10 mouse cellular contexts compared by ENCODE assay signal in genomic region chr2:66146473-66146872, GRCm38 (mm10). TPM values are rescaled to one million over a fixed set of nuclear protein-coding genes. Genes with fewer than 3 reads are reported as not detected.
DNase-seq lines count a peak whose midpoint lies in the region; ATAC-seq lines count a peak whose summit lies in the region.
"Had no signal": no experiment of that assay in that cellular context is flagged by ENCODE, and none has a peak within 500 bp of the region (broad histone marks: within the 10 kb centered on the region; RNA-seq: fewer than 3 reads in every experiment).

No protein-coding gene starts in this region.

- H3K9me3 ChIP-seq in midbrain, embryonic 14.5 days (ENCODE audit: control insufficient read depth, low read length), result no peaks in the 10 kb centered on the region
- H3K9me3 ChIP-seq in midbrain, embryonic 16.5 days (replicated peaks; ENCODE audit: control insufficient read depth, low read length, poor library complexity, severe bottlenecking), result no peaks in the 10 kb centered on the region
- H3K9me3 ChIP-seq in kidney, embryonic 15.5 days (replicated peaks), result no peaks in the 10 kb centered on the region
- H3K9me3 ChIP-seq: liver, embryonic 15.5 days had no signal

- H3K4me2 ChIP-seq in midbrain, embryonic 14.5 days (ENCODE audit: low read length), result no peak overlapping the region
- no peak overlapping the region for H3K4me2 ChIP-seq in midbrain, embryonic 16.5 days (ENCODE audit: low read length)
- H3K4me2 ChIP-seq in kidney, embryonic 15.5 days, result no peak overlapping the region
- H3K4me2 ChIP-seq: liver, embryonic 15.5 days had no signal

- ATAC-seq in midbrain, embryonic 14.5 days (ENCODE audit: low FRiP score, low TSS enrichment), result no peak
- ATAC-seq in midbrain, embryonic 16.5 days, result no peak
- ATAC-seq in kidney, embryonic 15.5 days (replicated peaks; ENCODE audit: low FRiP score), result peak; percentile 52

- no peak overlapping the region for H3K9ac ChIP-seq in midbrain, embryonic 14.5 days (replicated peaks; ENCODE audit: low read length)
- no peak overlapping the region for H3K9ac ChIP-seq in midbrain, embryonic 16.5 days (ENCODE audit: low read depth, low read length)
- H3K9ac ChIP-seq in kidney, embryonic 15.5 days, result no peak overlapping the region
- H3K9ac ChIP-seq: liver, embryonic 15.5 days had no signal

- no peaks in the 10 kb centered on the region for H3K4me1 ChIP-seq in midbrain, embryonic 14.5 days (ENCODE audit: control insufficient read depth, insufficient read depth, low read length)
- H3K4me1 ChIP-seq in midbrain, embryonic 16.5 days (ENCODE audit: control insufficient read depth, insufficient read depth, low read length), result no peaks in the 10 kb centered on the region; the same call in 1 of the 2 replicates
- peaks cover 23% of the 10 kb centered on the region for H3K4me1 ChIP-seq in kidney, embryonic 15.5 days
- H3K4me1 ChIP-seq: liver, embryonic 15.5 days had no signal

- WGBS in midbrain, embryonic 14.5 days, result 59% methylated on average over 4 of the region's 4 CpGs
- 46% methylated on average over 4 of the region's 4 CpGs for WGBS in midbrain, embryonic 16.5 days
- 43% methylated on average over 4 of the region's 4 CpGs for WGBS in kidney, embryonic 15.5 days

- peak; percentile 15 for DNase-seq in heart, postnatal 4 days
- no peak for DNase-seq in heart, adult 11 months
- peak; percentile 29 for DNase-seq in midbrain, embryonic 14.5 days
- peak; percentile 22 to 40 for DNase-seq in layer of hippocampus, adult 8-10 months (ENCODE audit: low spot score in 2 of 2)
- no peak for DNase-seq in ovary, postnatal 36 days (ENCODE audit: low spot score)
- DNase-seq: thymus, postnatal 25 days had no signal

- H3K27me3 ChIP-seq in midbrain, embryonic 14.5 days (ENCODE audit: control insufficient read depth, insufficient read depth, low read length), result no peaks in the 10 kb centered on the region
- H3K27me3 ChIP-seq in midbrain, embryonic 16.5 days (ENCODE audit: control insufficient read depth, insufficient read depth, low read depth, low read length), result no peaks in the 10 kb centered on the region
- no peaks in the 10 kb centered on the region for H3K27me3 ChIP-seq in kidney, embryonic 15.5 days
- H3K27me3 ChIP-seq: liver, embryonic 15.5 days had no signal

- H3K36me3 ChIP-seq in midbrain, embryonic 14.5 days (ENCODE audit: control insufficient read depth, insufficient read depth, low read length), result no peaks in the 10 kb centered on the region
- H3K36me3 ChIP-seq in midbrain, embryonic 16.5 days (ENCODE audit: control insufficient read depth, insufficient read depth, low read length), result no peaks in the 10 kb centered on the region
- no peaks in the 10 kb centered on the region for H3K36me3 ChIP-seq in kidney, embryonic 15.5 days
- H3K36me3 ChIP-seq: liver, embryonic 15.5 days had no signal

- H3K4me3 ChIP-seq in midbrain, embryonic 14.5 days (replicated peaks; ENCODE audit: low read depth, low read length), result no peak overlapping the region
- no peak overlapping the region for H3K4me3 ChIP-seq in midbrain, embryonic 16.5 days (ENCODE audit: low read depth, low read length)
- no peak overlapping the region for H3K4me3 ChIP-seq in kidney, embryonic 15.5 days (replicated peaks)
- H3K4me3 ChIP-seq: liver, embryonic 15.5 days had no signal

- no peak overlapping the region for H3K27ac ChIP-seq in midbrain, embryonic 14.5 days (replicated peaks; ENCODE audit: low read depth, low read length)
- no peak overlapping the region for H3K27ac ChIP-seq in midbrain, embryonic 16.5 days (ENCODE audit: low read length)
- peak overlapping the region; percentile 80 for H3K27ac ChIP-seq in kidney, embryonic 15.5 days
- H3K27ac ChIP-seq: liver, embryonic 15.5 days had no signal

RNA-seq across cellular contexts. Expression of gene Galnt3, which starts 21.7 kb away (rescaled TPM):
- not detected for total RNA-seq in heart, postnatal 4 days (2021)
- 0.80 and 1.5 TPM in 2 replicates for polyA plus RNA-seq in midbrain, embryonic 14.5 days (2014; fragmentation: Nextera tagmentation; extraction: Ambion mirVana)
- 2.0 and 3.5 TPM in 2 replicates for polyA plus RNA-seq in midbrain, embryonic 16.5 days (2015; fragmentation: Nextera tagmentation; extraction: Ambion mirVana)
- 9.8 and 12.7 TPM in 2 replicates for polyA plus RNA-seq in kidney, embryonic 15.5 days (2015; fragmentation: Nextera tagmentation; extraction: Ambion mirVana)
- total RNA-seq in layer of hippocampus, adult 8-10 months (2022), result 10 to 100 TPM in 1 of 4 experiments, 1 to 10 TPM in 3; 4.8 to 10.1 (median 7.5) TPM
- total RNA-seq: megakaryocyte-erythroid progenitor cell, adult 5-6 weeks had no signal

Comparison
In these comparisons a context has a peak if more than half of its experiments do, and no peak if none do; other contexts are left out.
1. DNase-seq: peak in heart, postnatal 4 days (single experiment), midbrain, embryonic 14.5 days (single experiment) and layer of hippocampus, adult 8-10 months (2 of 2); none in heart, adult 11 months (single experiment) and ovary, postnatal 36 days (single experiment).